Mouse (Mus musculus) liver, postnatal 0 days (tissue): Measurements from ENCODE around the gene Zfp598. TPM values are rescaled to one million over a fixed set of nuclear protein-coding genes. Genes with fewer than 3 reads are reported as not detected.
A peak's percentile ranks its signal among the peaks of the same experiment; 100 is the strongest.
"Not testable (repeated sequence)": the region's sequence is repeated elsewhere in the genome, so short reads cannot be mapped to it uniquely, and the experiment has no call there.

Experiments used
- ATAC-seq: fragments of 200-750 bp; cut with Nextera tagmentation; 2 replicates; pipeline ENCODE4 v1.8.0; 2017; ENCODE audit warnings: mild to moderate bottlenecking, moderate library complexity
- DNase-seq: peaks from one replicate; pipeline ENCODE4 v3.0.0-alpha.2; 2016
- H3K27ac ChIP-seq: fragments of 300-500 bp; sonication (generic); 2 replicates; pipeline ENCODE4 v1.5.1; 2014; ENCODE audit warnings: antibody characterized with exemption, moderate library complexity, mild to moderate bottlenecking, low read depth
- H3K27me3 ChIP-seq: fragments of 300-500 bp; sonication (generic); 2 replicates; pipeline ENCODE4 v1.6.1; 2014; ENCODE audit warnings: low read length, control low read depth, mixed read lengths; ENCODE audit not compliant: insufficient read depth
- H3K36me3 ChIP-seq: fragments of 300-500 bp; sonication (generic); replicated peaks from 2 replicates; pipeline ENCODE4 v1.6.1; 2014; ENCODE audit warnings: mild to moderate bottlenecking, control low read depth, low read length, moderate library complexity, mixed read lengths; ENCODE audit not compliant: insufficient read depth
- H3K4me1 ChIP-seq: fragments of 300-500 bp; sonication (generic); 2 replicates; pipeline ENCODE4 v1.6.1; 2014; ENCODE audit warnings: antibody characterized with exemption, mild to moderate bottlenecking, control low read depth; ENCODE audit not compliant: insufficient read depth
- H3K4me2 ChIP-seq: fragments of 300-500 bp; sonication (generic); 2 replicates; pipeline ENCODE4 v1.6.1; 2014; ENCODE audit warnings: low read depth, mild to moderate bottlenecking, low read length, moderate library complexity, mixed read lengths
- H3K4me3 ChIP-seq: fragments of 300-500 bp; sonication (generic); 2 replicates; pipeline ENCODE4 v1.5.1; 2014; ENCODE audit warnings: low read depth, low read length
- H3K9ac ChIP-seq: fragments of 300-500 bp; sonication (generic); replicated peaks from 2 replicates; pipeline ENCODE4 v1.6.1; 2014; ENCODE audit warnings: mild to moderate bottlenecking, moderate library complexity
- H3K9me3 ChIP-seq: fragments of 300-500 bp; sonication (generic); 2 replicates; pipeline ENCODE4 v1.6.1; 2016; ENCODE audit warnings: mild to moderate bottlenecking, control low read depth, low read length, mixed read lengths
- CTCF ChIP-seq: sonication (generic); IDR thresholded peaks from 2 replicates; pipeline ENCODE4 v1.5.1; 2016; ENCODE audit warnings: antibody characterized with exemption, low read depth
- EP300 ChIP-seq: IDR thresholded peaks from 2 replicates; pipeline ENCODE4 v1.6.1; 2016; ENCODE audit warnings: antibody characterized with exemption, low read depth, mild to moderate bottlenecking
- WGBS: fragments of 180-500 bp; shearing (Covaris S2); extraction: QIAGEN DNeasy Blood & Tissue Kit; methylation state at CpG from one replicate; pipeline ENCODE4 v1.1.7; 2014; ENCODE audit not compliant: insufficient replicate concordance; 5-methylcytosine and 5-hydroxymethylcytosine counted together
- polyA plus RNA-seq: library from polyadenylated mRNA; unstranded; fragments of >200 nt; fragmentation: Nextera tagmentation; extraction: Ambion mirVana; gene quantifications from 2 replicates; pipeline ENCODE4 v1.2.1, GENCODE M21; 2015

The Zfp598 gene
- polyA plus RNA-seq, 1 experiment from 2014 or later = 7.2 TPM

GRCm38 (mm10) chr17:24708646-24709045, 39.2 kb downstream of the Zfp598 start:
- Histone ChIP-seq H3K27ac (no peak overlapping the region), H3K9ac (no peak overlapping the region), H3K36me3 (peaks cover 15% of the 10 kb centered on the region; the same call in 1 of the 2 replicates), H3K27me3 (no peaks in the 10 kb centered on the region), H3K9me3 (no peaks in the 10 kb centered on the region), H3K4me2 (peak overlapping the region; percentile 93; the same call in 1 of the 2 replicates), H3K4me1 (peaks cover 14% of the 10 kb centered on the region), H3K4me3 (no peak overlapping the region)
- 19% methylated on average over 2 of the region's 2 CpGs for WGBS
- TF ChIP-seq EP300 = no peak
- TF ChIP-seq CTCF = peak; percentile 68
- ATAC-seq = no peak
- peak; percentile 13 for DNase-seq

DNA sequence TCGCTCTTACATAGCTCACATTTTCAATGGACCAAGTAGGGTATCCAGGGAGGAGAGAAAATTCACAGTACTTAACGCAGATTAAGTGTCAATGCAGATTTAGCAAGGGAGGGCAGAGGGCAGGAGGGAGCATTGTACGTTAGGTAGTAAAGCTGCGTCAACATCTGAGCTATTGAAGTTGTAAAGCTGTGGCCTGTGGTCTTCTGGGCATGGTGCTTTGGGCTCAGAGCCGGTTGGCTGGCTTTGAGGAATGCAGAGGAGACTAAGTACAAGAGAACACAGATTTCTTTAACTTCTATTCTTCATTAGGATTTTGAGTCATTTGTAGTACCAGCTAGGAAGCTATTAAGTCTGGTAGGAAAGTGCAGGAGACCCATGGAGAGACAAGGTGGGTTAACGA, 46.1 kb downstream of the Zfp598 start:
- Histone ChIP-seq H3K27me3 (no peaks in the 10 kb centered on the region), H3K4me1 (peaks cover 6% of the 10 kb centered on the region), H3K36me3 (0 out of 2 replicates have a peak, but pooled peaks cover 9% of the 10 kb centered on the region), H3K4me2 (no peak overlapping the region), H3K27ac (no peak overlapping the region), H3K9ac (no peak overlapping the region), H3K9me3 (no peaks in the 10 kb centered on the region), H3K4me3 (no peak overlapping the region)
- ATAC-seq = no peak
- DNase-seq = no peak
- TF ChIP-seq EP300 (no peak), CTCF (no peak)
- WGBS = 86% methylated on average over 6 of the region's 6 CpGs

DNA sequence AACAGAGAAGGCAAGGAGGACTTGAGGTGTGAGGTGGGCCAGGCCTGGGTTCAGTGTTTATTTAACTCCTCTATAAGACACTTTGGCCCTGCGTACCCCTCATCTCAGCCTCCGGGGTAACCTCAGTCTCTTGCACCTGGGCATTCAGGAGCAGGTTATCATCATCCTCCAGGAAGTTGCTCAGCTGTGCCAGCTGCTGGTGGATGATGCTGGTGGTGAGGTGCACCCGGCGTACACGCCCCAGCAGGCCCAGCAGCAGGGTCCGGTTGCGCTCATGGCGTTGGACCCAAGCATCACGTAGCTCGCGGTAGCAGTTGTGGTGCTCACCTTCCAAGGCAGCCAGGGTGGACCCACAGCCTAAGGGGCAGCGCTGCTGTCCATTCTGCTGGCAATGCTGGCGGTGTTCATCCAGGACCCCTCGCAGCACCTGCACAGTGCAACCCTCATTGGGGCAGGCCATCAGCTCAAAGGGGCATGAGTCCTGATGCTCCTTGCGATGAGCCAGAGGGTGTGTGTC, 46.7 kb downstream of the Zfp598 start:
- Histone ChIP-seq H3K4me1 (peaks cover 7% of the 10 kb centered on the region), H3K9ac (no peak overlapping the region), H3K4me2 (no peak overlapping the region), H3K9me3 (no peaks in the 10 kb centered on the region), H3K27me3 (no peaks in the 10 kb centered on the region), H3K4me3 (no peak overlapping the region), H3K27ac (no peak overlapping the region), H3K36me3 (peaks cover 11% of the 10 kb centered on the region; the same call in 1 of the 2 replicates)
- no peak for TF ChIP-seq CTCF
- no peak for TF ChIP-seq EP300
- ATAC-seq = no peak
- 94% methylated on average over 15 of the region's 15 CpGs for WGBS
- peak; percentile 12 for DNase-seq

DNA sequence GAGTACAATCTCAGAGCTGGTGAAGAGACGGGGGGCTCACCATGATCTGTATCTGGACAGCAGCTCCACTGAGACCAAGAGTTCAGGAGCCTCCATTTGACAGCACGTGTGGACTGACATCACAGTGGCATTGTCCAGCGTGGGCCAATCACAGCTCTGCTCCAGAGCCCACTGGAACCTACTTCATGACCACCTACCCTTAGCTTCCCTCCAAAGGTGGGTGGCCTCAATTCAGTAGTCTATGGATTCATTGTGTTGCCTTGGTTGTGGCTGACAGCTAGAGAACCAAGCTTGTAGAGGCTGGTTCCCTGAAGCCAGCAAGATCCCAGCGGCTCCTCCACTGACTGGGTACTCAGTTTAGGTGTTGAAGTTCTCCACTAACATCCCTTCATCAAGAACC, 48.5 kb downstream of the Zfp598 start, which contains the start of the genes Rnf151 and Rps2:
Rnf151 (minus strand) TSS at position 121 of the 400 bp plus-strand sequence.
Rps2 (plus strand) TSS at position 174 of the 400 bp plus-strand sequence.
- Histone ChIP-seq H3K27me3 (no peaks in the 10 kb centered on the region), H3K9me3 (no peaks in the 10 kb centered on the region), H3K27ac (no peak within 1 kb of the TSS), H3K4me2 (peak within 1 kb of the TSS; percentile 88), H3K4me3 (peak within 1 kb of the TSS; percentile 96), H3K4me1 (peaks cover 21% of the 10 kb centered on the region), H3K9ac (peak within 1 kb of the TSS; percentile 94), H3K36me3 (peaks cover 25% of the 10 kb centered on the region)
- ATAC-seq = no peak
- WGBS = 81% methylated on average over 4 of the region's 4 CpGs
- no peak for TF ChIP-seq EP300
- no peak for DNase-seq

- H3K27ac ChIP-seq, ATAC-seq, H3K27me3 ChIP-seq, DNase-seq, H3K9me3 ChIP-seq: not testable (repeated sequence)
- H3K9ac ChIP-seq = peak overlapping the region; percentile 94
- 45% methylated on average over 5 of the region's 5 CpGs for WGBS
- H3K4me2 ChIP-seq = peak overlapping the region; percentile 88
- peaks cover 25% of the 10 kb centered on the region for H3K36me3 ChIP-seq
- H3K4me1 ChIP-seq = peaks cover 29% of the 10 kb centered on the region
- peak overlapping the region; percentile 96 for H3K4me3 ChIP-seq
- peak; percentile 17; the same call in 1 of the 2 replicates for TF ChIP-seq CTCF
Measured at GRCm38 (mm10) chr17:24718938-24719337, 49.5 kb downstream of the Zfp598 start.

DNA sequence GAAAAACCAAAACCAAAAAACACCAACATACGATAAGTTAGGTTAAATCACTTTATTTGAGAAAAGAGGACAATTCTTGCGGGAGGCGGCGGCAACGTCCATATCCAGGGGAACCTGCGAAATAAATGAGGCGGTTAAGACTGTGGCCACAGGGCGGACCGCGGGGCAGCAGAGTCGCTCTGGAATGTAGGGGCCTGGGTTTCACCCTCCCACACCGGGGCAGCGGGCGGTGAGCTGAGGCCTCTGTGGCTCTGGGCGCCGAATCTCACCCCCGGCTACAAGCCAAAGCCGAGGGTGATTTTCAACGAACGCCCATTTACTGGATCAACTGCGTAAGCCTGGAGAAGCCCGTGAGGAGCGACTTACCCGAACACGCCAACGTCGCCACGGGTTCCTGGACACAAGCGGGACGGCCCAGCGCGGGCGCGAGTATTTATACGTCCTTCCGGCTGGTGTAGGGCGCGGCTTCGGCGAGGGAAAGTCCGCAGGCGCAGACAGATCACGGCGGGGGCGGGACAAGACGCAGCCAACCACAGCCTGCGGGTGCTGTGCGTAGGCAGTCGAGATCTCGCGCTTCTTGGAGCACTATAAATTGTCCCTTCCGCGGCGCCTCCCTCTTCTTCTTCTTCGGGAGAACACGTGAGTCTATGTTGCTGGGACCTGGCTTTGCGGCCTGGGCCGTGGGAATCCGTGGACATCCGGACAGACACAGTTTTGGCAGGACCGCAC, 50.2 kb downstream of the Zfp598 start:
- TF ChIP-seq CTCF (no peak; the same call in 1 of the 2 replicates), EP300 (peak; percentile 53)
- Histone ChIP-seq H3K4me3 (peak overlapping the region; percentile 96), H3K4me1 (peaks cover 31% of the 10 kb centered on the region), H3K4me2 (peak overlapping the region; percentile 88), H3K9ac (peak overlapping the region; percentile 94), H3K36me3 (peaks cover 25% of the 10 kb centered on the region), H3K27ac (peak overlapping the region; percentile 93), H3K9me3 (no peaks in the 10 kb centered on the region), H3K27me3 (no peaks in the 10 kb centered on the region)
- under 1% methylated on average over 61 of the region's 61 CpGs for WGBS
- DNase-seq = peak; percentile 99
- ATAC-seq = peak; percentile 94

GRCm38 (mm10) chr17:24720616-24721015, 51.1 kb downstream of the Zfp598 start:
- Histone ChIP-seq H3K4me1 (peaks cover 32% of the 10 kb centered on the region), H3K36me3 (peaks cover 25% of the 10 kb centered on the region), H3K27ac (peak overlapping the region; percentile 93), H3K4me2 (peak overlapping the region; percentile 88), H3K4me3 (peak overlapping the region; percentile 96), H3K9ac (peak overlapping the region; percentile 94)
- not testable (repeated sequence) for H3K27me3 ChIP-seq, H3K9me3 ChIP-seq, ATAC-seq
- under 1% methylated on average over 10 of the region's 11 CpGs for WGBS
- DNase-seq = peak; percentile 19

- peak overlapping the region; percentile 96 for H3K4me3 ChIP-seq
- H3K9ac ChIP-seq = peak overlapping the region; percentile 94
- H3K27ac ChIP-seq, ATAC-seq, H3K9me3 ChIP-seq, H3K27me3 ChIP-seq: not testable (repeated sequence)
- peaks cover 32% of the 10 kb centered on the region for H3K4me1 ChIP-seq
- WGBS = 25% methylated on average over 7 of the region's 7 CpGs
- peak; percentile 25 for DNase-seq
- H3K36me3 ChIP-seq = peaks cover 23% of the 10 kb centered on the region
- peak overlapping the region; percentile 88 for H3K4me2 ChIP-seq
Measured at GRCm38 (mm10) chr17:24721383-24721955, 52.0 kb downstream of the Zfp598 start.
